12 mouse cellular contexts compared by ENCODE assay signal in the genomic region with DNA sequence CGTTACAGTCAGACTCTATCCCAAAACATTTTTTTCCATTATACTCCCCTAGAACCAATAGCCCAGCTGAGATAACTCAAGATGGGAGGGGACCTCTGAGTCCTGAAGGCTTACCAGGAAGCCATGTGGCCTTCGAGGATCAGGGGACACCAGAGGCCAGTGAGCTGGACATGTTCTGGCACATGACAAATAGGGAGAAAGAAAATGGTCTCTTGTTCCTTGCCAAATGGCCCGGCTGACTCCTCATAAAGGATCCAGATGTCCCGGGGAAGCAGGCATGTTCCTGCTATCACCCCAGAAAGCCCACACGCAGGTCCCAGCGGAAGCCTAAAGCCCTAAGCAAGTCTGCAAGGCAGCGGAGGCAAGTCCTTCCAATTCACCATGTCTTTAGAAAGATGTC. TPM values are rescaled to one million over a fixed set of nuclear protein-coding genes. Genes with fewer than 3 reads are reported as not detected.
DNase-seq lines count a peak whose midpoint lies in the region; ATAC-seq lines count a peak whose summit lies in the region.
"Had no signal": no experiment of that assay in that cellular context is flagged by ENCODE, and none has a peak within 500 bp of the region (broad histone marks: within the 10 kb centered on the region; RNA-seq: fewer than 3 reads in every experiment).

No protein-coding gene starts in this region.

- peak overlapping the region; percentile 68; the same call in 1 of the 2 replicates for H3K4me3 ChIP-seq in forebrain, embryonic 12.5 days (replicated peaks)
- no peak overlapping the region for H3K4me3 ChIP-seq in hindbrain, embryonic 16.5 days (ENCODE audit: low read length)
- H3K4me3 ChIP-seq in midbrain, embryonic 12.5 days: peak overlapping the region; percentile 95; the same call in 1 of the 2 replicates
- H3K4me3 ChIP-seq: left cerebral cortex, adult 2 months had no signal

- H3K27ac ChIP-seq in forebrain, embryonic 12.5 days: no peak overlapping the region
- H3K27ac ChIP-seq in hindbrain, embryonic 16.5 days (ENCODE audit: low read depth, low read length): no peak overlapping the region
- no peak overlapping the region for H3K27ac ChIP-seq in midbrain, embryonic 12.5 days (replicated peaks)
- H3K27ac ChIP-seq: embryonic facial prominence, embryonic 12.5 days; left cerebral cortex, adult 2 months had no signal

- no peak for ATAC-seq in forebrain, embryonic 12.5 days (ENCODE audit: low FRiP score)
- no peak for ATAC-seq in hindbrain, embryonic 16.5 days
- no peak for ATAC-seq in midbrain, embryonic 12.5 days (ENCODE audit: low FRiP score, low read depth)
- ATAC-seq: Patski had no signal

- H3K36me3 ChIP-seq in forebrain, embryonic 12.5 days (replicated peaks): no peaks in the 10 kb centered on the region
- H3K36me3 ChIP-seq in hindbrain, embryonic 16.5 days (ENCODE audit: control insufficient read depth, insufficient read depth, low read length): no peaks in the 10 kb centered on the region
- H3K36me3 ChIP-seq in midbrain, embryonic 12.5 days: no peaks in the 10 kb centered on the region
- H3K36me3 ChIP-seq: embryonic facial prominence, embryonic 12.5 days had no signal

- H3K9ac ChIP-seq in forebrain, embryonic 12.5 days: no peak overlapping the region
- no peak overlapping the region for H3K9ac ChIP-seq in hindbrain, embryonic 16.5 days (ENCODE audit: low read depth, low read length)
- H3K9ac ChIP-seq in midbrain, embryonic 12.5 days (replicated peaks): no peak overlapping the region
- H3K9ac ChIP-seq: embryonic facial prominence, embryonic 12.5 days had no signal

- peaks cover 77% of the 10 kb centered on the region for H3K4me1 ChIP-seq in forebrain, embryonic 12.5 days
- H3K4me1 ChIP-seq in hindbrain, embryonic 16.5 days (ENCODE audit: control insufficient read depth, insufficient read depth, low read depth, low read length): peaks cover 46% of the 10 kb centered on the region
- peaks cover 68% of the 10 kb centered on the region for H3K4me1 ChIP-seq in midbrain, embryonic 12.5 days

- 85% methylated on average over 7 of the region's 7 CpGs for WGBS in forebrain, embryonic 12.5 days
- WGBS in hindbrain, embryonic 16.5 days: 60% methylated on average over 7 of the region's 7 CpGs
- 78% methylated on average over 7 of the region's 7 CpGs for WGBS in midbrain, embryonic 12.5 days

- no peaks in the 10 kb centered on the region for H3K27me3 ChIP-seq in forebrain, embryonic 12.5 days
- no peaks in the 10 kb centered on the region for H3K27me3 ChIP-seq in hindbrain, embryonic 16.5 days (replicated peaks; ENCODE audit: control insufficient read depth, insufficient read depth, low read length)
- no peaks in the 10 kb centered on the region for H3K27me3 ChIP-seq in midbrain, embryonic 12.5 days
- H3K27me3 ChIP-seq: embryonic facial prominence, embryonic 12.5 days; Patski had no signal

- intact Hi-C loops in gastrocnemius, postnatal 14 days (cut with DNase I; ENCODE audit: low total_unique reads): no loop called here

- peak overlapping the region; percentile 99 for H3K4me2 ChIP-seq in forebrain, embryonic 12.5 days
- H3K4me2 ChIP-seq in hindbrain, embryonic 16.5 days (ENCODE audit: low read length): peak overlapping the region; percentile 89
- peak overlapping the region; percentile 99 for H3K4me2 ChIP-seq in midbrain, embryonic 12.5 days (replicated peaks)

- DNase-seq in gastrocnemius, postnatal 14 days: peak; percentile 30
- no peak for DNase-seq in gastrocnemius, adult 18-20 months (ENCODE audit: low spot score)
- DNase-seq in adrenal gland, adult 18-20 months (ENCODE audit: low spot score in 2 of 2): no peak
- no peak for DNase-seq in cerebellum, adult 11 months
- DNase-seq in gastrocnemius, postnatal 10 days: no peak
- DNase-seq: right cerebral cortex, postnatal 14 days had no signal

- H3K9me3 ChIP-seq in forebrain, embryonic 12.5 days: no peaks in the 10 kb centered on the region
- no peaks in the 10 kb centered on the region for H3K9me3 ChIP-seq in hindbrain, embryonic 16.5 days (ENCODE audit: control insufficient read depth, low read length)
- no peaks in the 10 kb centered on the region for H3K9me3 ChIP-seq in midbrain, embryonic 12.5 days
- H3K9me3 ChIP-seq: embryonic facial prominence, embryonic 12.5 days had no signal

RNA-seq across cellular contexts. Expression of a gene that starts 3.2 kb away (rescaled TPM):
- 1 to 10 TPM; 3.2 to 4.0 TPM for total RNA-seq in gastrocnemius, postnatal 14 days (2021)
- 1 to 10 TPM; 1.9 to 3.1 TPM for total RNA-seq in gastrocnemius, adult 18-20 months (2021)
- polyA plus RNA-seq in forebrain, embryonic 12.5 days (2016; fragmentation: Nextera tagmentation; extraction: Ambion mirVana): 15.0 and 17.2 TPM in 2 replicates
- 10.4 and 11.8 TPM in 2 replicates for polyA plus RNA-seq in hindbrain, embryonic 16.5 days (2015; fragmentation: Nextera tagmentation; extraction: Ambion mirVana)
- 24.1 and 27.6 TPM in 2 replicates for polyA plus RNA-seq in midbrain, embryonic 12.5 days (2016; fragmentation: Nextera tagmentation; extraction: Ambion mirVana)
- 10 to 100 TPM; 24.5 to 25.2 TPM for total RNA-seq in adrenal gland, adult 18-20 months (2021)
- 1 to 10 TPM; 5.6 to 8.9 TPM for total RNA-seq in gastrocnemius, postnatal 10 days (2021)

RNA-seq across cellular contexts. Expression of a gene that starts 18.5 kb away (rescaled TPM):
- total RNA-seq in gastrocnemius, postnatal 14 days (2021): 1 to 10 TPM in 1 of 2 experiments, under 1 TPM in 1; 1.00 to 1.4 TPM
- 1 to 10 TPM in 1 of 2 experiments, under 1 TPM in 1; 0.57 to 1.8 TPM for total RNA-seq in gastrocnemius, adult 18-20 months (2021)
- 16.4 and 18.4 TPM in 2 replicates for polyA plus RNA-seq in forebrain, embryonic 12.5 days (2016; fragmentation: Nextera tagmentation; extraction: Ambion mirVana)
- polyA plus RNA-seq in hindbrain, embryonic 16.5 days (2015; fragmentation: Nextera tagmentation; extraction: Ambion mirVana): 45.6 and 46.2 TPM in 2 replicates
- 16.7 and 17.3 TPM in 2 replicates for polyA plus RNA-seq in midbrain, embryonic 12.5 days (2016; fragmentation: Nextera tagmentation; extraction: Ambion mirVana)
- 1 to 10 TPM; 6.5 to 8.2 TPM for total RNA-seq in adrenal gland, adult 18-20 months (2021)
- 1 to 10 TPM in 1 of 2 experiments, under 1 TPM in 1; 0.94 to 1.6 TPM for total RNA-seq in gastrocnemius, postnatal 10 days (2021)
